Mouse (Mus musculus) adrenal gland, postnatal 10 days (tissue): Measurements from ENCODE around the gene 6030408B16Rik. TPM values are rescaled to one million over a fixed set of nuclear protein-coding genes. Genes with fewer than 3 reads are reported as not detected.
A peak's percentile ranks its signal among the peaks of the same experiment; 100 is the strongest.

Source experiments
- DNase-seq: peaks from one replicate; pipeline ENCODE4 v3.0.0; 2021; ENCODE audit warnings: mixed read lengths
- total RNA-seq, 2 experiments: library from RNA; stranded (reverse); gene quantifications; 2 replicates each; pipeline ENCODE4 v1.2.3; 2021

6030408B16Rik gene
- total RNA-seq, 2 experiments from 2014 or later: 1.0 to 2.4 TPM

GRCm38 (mm10) chr15:101297988-101298387, 5.0 kb downstream of the 6030408B16Rik start:
- DNase-seq: no peak

GRCm38 (mm10) chr15:101298550-101298949, 5.5 kb downstream of the 6030408B16Rik start:
- no peak for DNase-seq

GRCm38 (mm10) chr15:101299480-101299960, 6.5 kb downstream of the 6030408B16Rik start:
- no peak for DNase-seq

GRCm38 (mm10) chr15:101300128-101300527, 7.1 kb downstream of the 6030408B16Rik start:
- no peak for DNase-seq

GRCm38 (mm10) chr15:101302201-101302600, 9.2 kb downstream of the 6030408B16Rik start:
- no peak for DNase-seq

- DNase-seq: no peak
Observed at GRCm38 (mm10) chr15:101303830-101304229, 10.8 kb downstream of the 6030408B16Rik start.

- no peak for DNase-seq
Observed at GRCm38 (mm10) chr15:101306459-101306858, 13.4 kb downstream of the 6030408B16Rik start.

- DNase-seq: no peak
Observed at GRCm38 (mm10) chr15:101308440-101309348, 15.7 kb downstream of the 6030408B16Rik start.

- no peak for DNase-seq
Observed at GRCm38 (mm10) chr15:101309493-101309892, 16.5 kb downstream of the 6030408B16Rik start.

GRCm38 (mm10) chr15:101311087-101311770, 18.2 kb downstream of the 6030408B16Rik start:
- no peak for DNase-seq

GRCm38 (mm10) chr15:101312006-101312405, 19.0 kb downstream of the 6030408B16Rik start:
- DNase-seq: no peak

GRCm38 (mm10) chr15:101315378-101315777, 22.4 kb downstream of the 6030408B16Rik start:
- DNase-seq: no peak

GRCm38 (mm10) chr15:101315832-101316231, 22.8 kb downstream of the 6030408B16Rik start:
- peak; percentile 93 for DNase-seq

GRCm38 (mm10) chr15:101316279-101316912, 23.4 kb downstream of the 6030408B16Rik start:
- no peak for DNase-seq

GRCm38 (mm10) chr15:101316913-101317813, 24.2 kb downstream of the 6030408B16Rik start:
- no peak for DNase-seq

GRCm38 (mm10) chr15:101317814-101318500, 24.9 kb downstream of the 6030408B16Rik start:
- DNase-seq: no peak

GRCm38 (mm10) chr15:101318889-101319765, 26.1 kb downstream of the 6030408B16Rik start:
- DNase-seq: peak; percentile 51

GRCm38 (mm10) chr15:101320010-101320617, 27.1 kb downstream of the 6030408B16Rik start:
- DNase-seq: no peak

- no peak for DNase-seq
Observed at GRCm38 (mm10) chr15:101320618-101321041, 27.6 kb downstream of the 6030408B16Rik start.
